7 mouse cellular contexts compared by ENCODE assay signal in the genomic region with DNA sequence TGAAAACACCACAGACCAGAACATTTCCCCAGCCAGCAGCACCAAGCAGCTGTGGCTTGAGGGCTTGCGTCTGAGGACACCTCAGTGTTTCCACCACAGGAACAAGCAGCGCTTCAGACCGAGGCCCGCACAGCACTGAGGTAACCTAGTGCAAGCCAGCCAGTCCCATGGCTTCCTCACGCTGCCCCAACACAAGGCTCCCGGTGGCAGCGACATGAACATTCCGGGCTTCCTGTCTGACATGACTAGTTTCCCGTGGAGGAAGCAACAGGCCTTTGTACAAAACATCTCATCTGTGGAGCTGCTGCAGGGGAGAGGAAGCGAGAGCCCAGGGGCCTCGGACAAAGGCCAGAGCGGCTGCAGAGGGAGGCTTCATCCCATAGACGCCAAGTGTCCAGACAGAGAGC. TPM values are rescaled to one million over a fixed set of nuclear protein-coding genes. Genes with fewer than 3 reads are reported as not detected.
DNase-seq lines count a peak whose midpoint lies in the region; ATAC-seq lines count a peak whose summit lies in the region.

No protein-coding gene starts in this region.

- DNase-seq in lung, postnatal 14 days: peak; percentile 48
- DNase-seq in right cerebral cortex, adult 2 months (ENCODE audit: low spot score in 2 of 2): no peak
- no peak for DNase-seq in thymus, postnatal 36 days
- no peak for DNase-seq in left cerebral cortex, postnatal 4 days

- peak overlapping the region; percentile 3; the same call in 1 of the 2 replicates for H3K4me2 ChIP-seq in embryonic facial prominence, embryonic 13.5 days
- H3K4me2 ChIP-seq in heart, embryonic 12.5 days: peak overlapping the region; percentile 23; the same call in 1 of the 2 replicates
- no peak overlapping the region for H3K4me2 ChIP-seq in kidney, embryonic 14.5 days (replicated peaks; ENCODE audit: low read depth, low read length)

- intact Hi-C loops in left cerebral cortex, postnatal 4 days (cut with DNase I): no loop called here

- H3K27me3 ChIP-seq in embryonic facial prominence, embryonic 13.5 days: peaks cover 20% of the 10 kb centered on the region
- no peaks in the 10 kb centered on the region for H3K27me3 ChIP-seq in heart, embryonic 12.5 days (replicated peaks)
- H3K27me3 ChIP-seq in kidney, embryonic 14.5 days (ENCODE audit: control insufficient read depth, insufficient read depth, low read length): no peaks in the 10 kb centered on the region

- no peaks in the 10 kb centered on the region for H3K9me3 ChIP-seq in embryonic facial prominence, embryonic 13.5 days
- H3K9me3 ChIP-seq in heart, embryonic 12.5 days (replicated peaks): no peaks in the 10 kb centered on the region
- H3K9me3 ChIP-seq in kidney, embryonic 14.5 days (ENCODE audit: control insufficient read depth, low read length): no peaks in the 10 kb centered on the region

- H3K4me3 ChIP-seq in embryonic facial prominence, embryonic 13.5 days: no peak overlapping the region
- no peak overlapping the region for H3K4me3 ChIP-seq in heart, embryonic 12.5 days
- H3K4me3 ChIP-seq in kidney, embryonic 14.5 days (ENCODE audit: low read length): no peak overlapping the region

- 37% methylated on average over 13 of the region's 13 CpGs for WGBS in embryonic facial prominence, embryonic 13.5 days
- 39% methylated on average over 13 of the region's 13 CpGs for whole genome bisulfite sequencing in heart, embryonic 12.5 days
- 43% methylated on average over 13 of the region's 13 CpGs for WGBS in kidney, embryonic 14.5 days

- no peak for ATAC-seq in embryonic facial prominence, embryonic 13.5 days (ENCODE audit: insufficient number of reproducible peaks, insufficient read depth, low FRiP score, low TSS enrichment, low read depth)
- ATAC-seq in heart, embryonic 12.5 days (ENCODE audit: insufficient number of reproducible peaks, low FRiP score): no peak
- no peak for ATAC-seq in kidney, embryonic 14.5 days (ENCODE audit: low FRiP score, low TSS enrichment)

- peak overlapping the region; percentile 84 for H3K27ac ChIP-seq in embryonic facial prominence, embryonic 13.5 days
- peak overlapping the region; percentile 97 for H3K27ac ChIP-seq in heart, embryonic 12.5 days (ENCODE audit: poor library complexity, severe bottlenecking)
- peak overlapping the region; percentile 93 for H3K27ac ChIP-seq in kidney, embryonic 14.5 days (ENCODE audit: low read depth, low read length)

- peaks cover 28% of the 10 kb centered on the region for H3K4me1 ChIP-seq in embryonic facial prominence, embryonic 13.5 days
- peaks cover 78% of the 10 kb centered on the region for H3K4me1 ChIP-seq in heart, embryonic 12.5 days (replicated peaks)
- H3K4me1 ChIP-seq in kidney, embryonic 14.5 days (ENCODE audit: control insufficient read depth, insufficient read depth, low read length): peaks cover 28% of the 10 kb centered on the region

- no peaks in the 10 kb centered on the region for H3K36me3 ChIP-seq in embryonic facial prominence, embryonic 13.5 days
- H3K36me3 ChIP-seq in heart, embryonic 12.5 days: peaks cover 13% of the 10 kb centered on the region
- no peaks in the 10 kb centered on the region for H3K36me3 ChIP-seq in kidney, embryonic 14.5 days (ENCODE audit: control insufficient read depth, insufficient read depth, low read length)

- peak overlapping the region; percentile 55 for H3K9ac ChIP-seq in embryonic facial prominence, embryonic 13.5 days
- H3K9ac ChIP-seq in heart, embryonic 12.5 days: peak overlapping the region; percentile 60
- H3K9ac ChIP-seq in kidney, embryonic 14.5 days (ENCODE audit: low read depth, low read length): 0 out of 2 replicates have a peak overlapping the region, but pooled peaks have one; percentile 18

RNA-seq across cellular contexts. Expression of a gene that starts 51.3 kb away (rescaled TPM):
- polyA plus RNA-seq in embryonic facial prominence, embryonic 13.5 days (2015; fragmentation: Nextera tagmentation; extraction: Ambion mirVana): 1.3 and 2.5 TPM in 2 replicates
- polyA plus RNA-seq in heart, embryonic 12.5 days (2016; fragmentation: Nextera tagmentation; extraction: Ambion mirVana): 1.4 and 1.5 TPM in 2 replicates
- 0.47 and 1.8 TPM in 2 replicates for polyA plus RNA-seq in kidney, embryonic 14.5 days (2014; fragmentation: Nextera tagmentation; extraction: Ambion mirVana)
- total RNA-seq in left cerebral cortex, postnatal 4 days (2021): 1 to 10 TPM; 3.9 to 4.2 TPM
